Mouse (Mus musculus): Measurements from ENCODE around the gene Susd6.

GRCm38 (mm10) chr12:80807451-80808085 is 17.3 kb downstream of the Susd6 start:
- no peak for TF ChIP-seq EP300 (IDR thresholded peaks at IDR 0.05; ENCODE audit: low read depth)
- no peak for TF ChIP-seq CTCF (IDR thresholded peaks at IDR 0.05; ENCODE audit: low read depth)

All from liver, embryonic 14.5 days (tissue).